Mouse (Mus musculus) layer of hippocampus, adult 9-11 months (tissue): ENCODE results near the gene Casp7.
"Not testable (repeated sequence)": the region's sequence is repeated elsewhere in the genome, so short reads cannot be mapped to it uniquely, and the experiment has no call there.

ENCODE experiments used
- DNase-seq: peaks from one replicate; pipeline ENCODE4 v3.0.0; 2022

Gene Casp7

DNA sequence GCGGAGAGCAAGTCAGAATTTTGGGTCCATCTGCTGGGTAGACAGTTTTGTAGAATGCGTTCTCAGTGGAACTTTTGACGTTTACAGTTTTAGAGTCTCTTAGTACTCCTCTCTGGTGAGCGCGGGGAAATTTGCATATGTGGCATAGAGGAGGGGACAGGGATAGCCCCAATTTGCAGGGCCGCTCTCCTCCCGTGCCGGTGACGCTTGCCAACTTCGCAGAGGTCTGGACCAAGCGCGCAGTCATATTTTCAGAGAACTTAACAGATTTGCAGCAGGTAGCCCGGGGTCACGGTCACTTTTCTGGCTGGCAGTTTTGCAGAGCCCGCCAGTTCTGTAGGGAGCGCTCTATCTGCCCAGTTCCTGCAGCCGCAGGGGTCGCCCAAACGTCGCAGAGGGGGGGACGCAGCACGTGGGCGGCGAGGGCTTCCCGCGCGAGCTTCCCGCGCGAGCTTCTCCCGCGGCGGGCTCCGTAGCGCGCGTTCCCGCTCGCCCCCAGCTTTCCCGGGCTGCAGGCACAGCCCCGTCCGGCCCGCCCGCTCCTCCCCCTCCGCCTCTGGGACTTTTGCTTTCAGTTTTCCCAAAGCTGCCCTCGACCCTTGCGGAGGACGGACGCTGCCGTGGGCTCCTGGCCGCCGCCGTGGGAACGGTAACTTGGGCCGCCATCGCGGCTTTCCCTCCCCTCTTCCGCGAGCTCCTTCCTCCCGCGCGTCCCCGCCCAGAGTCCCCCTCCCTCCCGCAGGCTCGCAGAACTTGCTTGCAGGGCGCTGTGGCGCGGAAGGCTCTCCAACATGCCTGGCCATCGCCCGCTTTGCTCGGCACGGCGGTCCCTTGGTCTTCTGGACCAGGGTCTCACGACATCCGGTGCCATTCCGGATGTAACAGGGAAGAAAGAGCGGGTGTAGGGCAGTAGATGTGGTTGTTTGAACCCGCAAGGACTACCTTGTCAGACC is at the start of gene Casp7:
Gene Casp7, plus strand, starts transcription at position 461 of the 953 bp plus-strand sequence.
- no peak for DNase-seq

DNA sequence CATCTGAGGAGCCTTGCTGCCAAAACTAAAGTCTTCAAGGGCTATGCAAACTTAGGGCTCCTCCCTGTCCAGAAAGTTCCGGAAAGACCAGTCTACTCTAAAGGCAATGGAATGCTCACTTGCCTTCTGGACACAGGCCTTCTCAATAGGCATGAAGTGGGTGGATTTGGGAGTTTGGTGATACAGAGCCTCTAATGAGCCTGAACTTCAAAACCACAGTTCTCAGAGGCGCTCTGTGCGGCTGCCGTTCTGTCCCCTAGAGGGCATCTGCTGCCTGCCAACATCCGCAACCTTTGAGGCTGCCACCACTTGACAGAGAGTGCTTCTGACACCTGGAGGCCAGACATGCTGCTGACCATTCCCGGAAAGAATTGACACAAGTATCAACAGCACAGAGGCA is 47.6 kb upstream of the Casp7 start:
- no peak for DNase-seq

DNA sequence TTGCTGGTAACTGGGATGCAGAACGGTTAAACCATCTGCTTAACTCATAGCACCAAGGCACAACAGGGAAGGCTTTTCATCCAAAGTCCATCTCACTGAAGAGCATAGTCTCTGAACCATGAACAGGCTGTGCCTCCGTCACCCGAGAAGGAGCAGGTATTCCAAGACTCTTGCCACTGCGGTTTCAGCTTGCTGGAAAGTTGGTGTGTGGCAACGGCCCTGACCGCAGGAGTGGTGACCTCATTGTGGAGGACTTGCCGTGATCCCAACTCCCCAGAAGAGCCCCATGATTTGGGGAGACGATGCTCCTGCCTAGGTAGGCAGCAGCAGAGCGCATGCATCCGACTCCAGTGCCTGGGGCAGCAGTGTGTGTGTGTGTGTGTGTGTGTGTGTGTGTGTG is 43.2 kb upstream of the Casp7 start:
- no peak for DNase-seq

DNA sequence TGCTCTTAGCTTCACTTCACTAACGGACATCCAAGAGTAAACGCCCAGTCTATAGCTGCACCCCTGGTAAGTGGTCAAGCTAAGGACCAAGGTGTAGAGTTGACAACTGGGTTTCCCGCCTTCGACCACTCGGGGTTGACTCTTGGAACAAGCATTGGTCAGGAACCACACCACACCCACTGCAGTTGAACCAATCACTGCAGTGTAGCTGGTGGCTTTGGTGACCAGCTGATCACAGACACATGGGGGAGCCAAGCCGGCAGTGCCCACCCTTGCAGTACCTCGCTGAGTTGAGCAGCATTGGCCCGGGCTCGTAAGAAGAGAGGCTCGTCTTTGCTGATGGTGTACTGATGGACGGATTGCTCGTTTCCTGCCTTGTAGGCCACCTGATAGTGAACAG is 41.7 kb upstream of the Casp7 start:
- no peak for DNase-seq

DNA sequence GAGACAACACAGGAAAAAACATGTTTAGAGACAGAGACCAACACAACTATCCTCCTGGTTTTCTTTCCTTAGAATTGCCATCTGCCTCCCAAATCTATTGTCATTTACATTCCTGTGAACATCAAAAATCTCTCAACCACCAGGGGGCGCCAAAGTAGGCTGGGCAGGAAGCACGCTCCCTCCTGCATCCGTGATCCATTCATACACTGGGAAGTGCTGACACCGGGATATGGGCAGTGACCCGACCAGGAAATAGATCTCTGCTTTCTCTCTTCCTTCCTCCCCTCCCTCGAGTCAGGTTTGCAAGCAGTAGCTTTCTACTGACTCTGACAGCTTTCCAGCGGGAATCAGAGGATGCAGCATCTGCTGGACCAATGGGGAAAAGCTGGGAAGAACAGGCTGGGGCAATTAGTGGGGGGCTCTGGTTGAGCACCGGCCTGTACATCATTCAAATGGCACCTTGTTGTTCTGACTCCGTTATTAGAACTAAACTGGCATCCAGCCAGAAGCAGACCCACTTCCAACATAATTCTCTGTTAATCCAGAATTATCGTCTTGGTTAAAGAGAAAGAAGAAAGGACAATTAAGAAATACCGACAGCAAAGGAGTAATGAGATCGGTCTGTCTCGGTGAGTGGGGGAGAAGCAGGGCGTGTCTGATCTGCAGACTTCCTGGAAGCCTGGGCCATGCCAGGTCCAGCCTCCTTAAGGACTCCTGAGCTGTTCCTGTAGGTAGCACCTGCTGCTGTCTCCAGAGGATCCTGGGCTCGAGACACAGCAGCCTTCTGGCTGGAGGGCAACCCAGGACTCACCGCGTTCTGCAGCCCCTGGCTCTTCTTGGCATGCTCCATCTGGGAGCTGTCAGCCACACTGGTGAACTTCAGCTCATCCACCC is 40.2 kb upstream of the Casp7 start:
- DNase-seq: no peak

DNA sequence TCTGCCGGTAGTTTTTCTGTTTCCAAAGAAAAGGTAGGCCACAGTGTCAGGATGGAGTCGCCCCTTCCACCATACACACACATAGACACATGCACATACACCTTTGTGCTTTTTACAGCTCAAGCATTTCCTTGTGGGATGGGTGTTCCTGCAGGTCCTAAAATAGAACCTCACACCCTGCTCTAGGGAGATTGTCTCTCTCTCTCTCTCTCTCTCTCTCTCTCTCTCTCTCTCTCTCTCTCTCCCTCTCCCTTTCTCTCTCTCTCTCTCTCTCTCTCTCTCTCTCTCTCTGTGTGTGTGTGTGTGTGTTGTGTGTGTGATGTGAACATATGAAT is 39.6 kb upstream of the Casp7 start:
- DNase-seq: not testable (repeated sequence)

DNA sequence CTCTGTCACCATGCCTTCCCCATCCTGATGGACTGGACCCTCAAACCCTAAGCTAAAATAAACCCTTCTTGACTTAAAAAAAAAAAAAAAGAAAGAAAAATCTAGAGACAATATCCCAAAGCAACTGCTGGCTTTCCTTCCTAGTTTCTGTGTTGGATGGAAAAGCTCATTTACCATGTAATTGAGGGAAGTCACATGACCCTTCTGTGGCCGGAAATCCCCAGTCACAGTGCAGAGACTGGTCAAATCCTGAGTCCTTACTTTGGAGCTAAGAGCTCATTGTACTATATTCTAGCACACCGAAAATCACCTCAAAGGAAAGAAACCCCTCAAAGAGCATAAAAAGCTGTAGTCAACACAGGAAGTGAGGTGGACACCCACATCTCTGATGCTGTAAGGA is 38.0 kb upstream of the Casp7 start:
- no peak for DNase-seq

DNA sequence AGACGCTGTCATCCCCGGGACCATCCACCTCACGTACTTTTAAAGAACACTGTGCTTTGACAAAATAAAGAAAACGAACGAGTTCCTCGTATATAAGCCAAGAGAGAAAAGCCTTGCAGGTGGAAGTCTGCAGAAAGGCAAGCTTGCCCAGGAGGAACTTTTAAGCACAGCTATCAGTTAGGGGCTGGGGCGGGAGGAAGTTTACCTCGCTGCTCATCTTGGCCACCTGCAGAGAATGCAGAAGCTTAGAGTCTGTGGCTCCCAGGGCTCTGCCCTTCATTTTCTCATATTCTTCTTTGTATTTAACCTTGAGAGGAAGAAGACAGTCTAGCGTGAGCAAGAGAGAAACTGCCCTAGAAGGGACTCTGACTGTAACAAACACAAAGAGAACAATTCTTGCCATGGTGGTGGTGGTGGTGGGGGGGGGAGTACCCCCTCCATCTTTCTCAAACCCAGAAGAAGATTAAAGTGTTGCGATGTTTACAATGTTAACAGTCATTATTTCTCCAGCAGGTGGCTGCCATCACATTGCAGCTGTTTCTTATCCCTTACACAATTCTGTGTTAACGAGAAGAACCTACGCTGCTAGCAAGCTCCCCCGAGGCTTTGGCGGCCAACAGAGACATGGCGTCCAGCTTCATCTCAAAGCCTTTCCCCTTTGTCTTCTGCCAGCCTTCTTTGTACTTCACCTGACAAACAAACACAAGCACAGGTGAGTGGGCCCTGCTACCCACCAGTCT is 33.0 kb upstream of the Casp7 start:
- no peak for DNase-seq

DNA sequence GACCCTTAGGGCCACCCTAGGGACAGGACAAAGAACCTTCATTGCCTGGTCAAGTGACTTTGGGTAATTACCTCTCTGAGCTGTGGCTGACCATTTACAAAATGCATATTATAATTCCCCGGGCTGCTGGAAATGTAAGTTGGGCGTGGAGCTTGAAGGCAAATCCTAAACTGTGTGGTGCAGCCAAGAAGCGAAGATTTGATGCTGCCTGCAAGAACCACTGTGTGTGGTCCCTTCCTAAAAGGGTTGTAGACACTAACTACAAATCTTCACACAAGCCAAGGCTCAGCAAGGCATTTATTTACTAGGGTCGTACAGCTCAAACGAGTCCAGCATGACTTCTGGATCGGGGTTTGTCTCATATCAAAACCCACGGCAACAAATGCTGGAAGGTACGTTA is 32.4 kb upstream of the Casp7 start:
- DNase-seq: no peak

DNA sequence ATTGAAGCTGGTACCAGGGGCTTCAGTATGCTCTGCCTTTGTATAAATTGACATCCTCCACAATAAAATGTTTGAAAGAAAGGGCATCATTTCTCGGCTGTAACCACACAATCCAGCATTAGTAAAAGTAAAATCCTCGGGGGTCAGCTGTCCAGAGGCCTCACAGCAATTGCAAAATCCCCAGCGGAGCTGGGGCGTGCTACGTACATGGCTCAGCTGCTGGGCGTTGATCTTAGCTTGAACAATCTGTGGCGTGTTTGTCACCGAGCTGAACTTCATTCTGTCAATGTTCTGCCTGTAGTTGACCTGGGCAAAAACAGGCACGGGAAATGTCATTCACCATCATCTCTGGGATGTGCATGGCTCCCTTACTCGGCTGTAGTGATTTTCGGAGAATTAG is 30.8 kb upstream of the Casp7 start:
- no peak for DNase-seq

DNA sequence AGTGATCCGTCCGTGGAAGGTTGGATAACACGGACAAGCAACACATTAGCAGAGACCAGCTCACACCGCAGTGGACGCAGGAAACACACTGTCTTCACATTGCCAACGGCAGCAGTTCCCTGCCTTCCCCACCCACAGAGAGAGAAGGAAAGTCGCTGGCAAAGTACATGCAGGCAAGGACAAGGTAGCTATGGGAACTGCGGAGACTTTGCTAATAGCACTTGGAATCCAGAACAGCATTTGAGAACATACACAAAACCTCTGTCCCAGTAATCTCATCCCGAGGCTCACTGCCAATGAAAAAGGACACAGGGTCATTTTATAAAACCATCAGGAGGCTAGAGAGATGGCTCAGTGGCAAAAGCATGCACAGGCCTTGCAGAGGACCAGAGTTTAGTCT is 30.3 kb upstream of the Casp7 start:
- no peak for DNase-seq

DNA sequence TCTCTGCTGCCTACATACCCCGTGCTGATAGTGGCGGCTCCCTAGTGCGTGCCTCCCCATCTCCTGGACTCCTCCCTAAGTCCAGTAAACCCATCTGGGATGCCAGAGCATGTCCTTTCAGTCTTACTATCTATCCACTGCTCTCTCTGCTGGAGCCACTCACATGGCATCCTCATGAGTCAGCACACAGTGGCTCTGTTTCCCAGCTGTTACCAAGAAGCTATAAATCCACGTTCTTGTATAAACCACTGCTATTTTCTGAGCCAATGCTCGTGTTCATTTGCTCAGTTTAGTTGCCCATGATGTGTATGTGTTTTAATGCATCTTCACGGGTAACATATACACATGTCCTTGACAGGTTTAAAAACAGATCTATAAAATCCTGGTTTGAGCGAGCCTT is 29.2 kb upstream of the Casp7 start:
- no peak for DNase-seq

DNA sequence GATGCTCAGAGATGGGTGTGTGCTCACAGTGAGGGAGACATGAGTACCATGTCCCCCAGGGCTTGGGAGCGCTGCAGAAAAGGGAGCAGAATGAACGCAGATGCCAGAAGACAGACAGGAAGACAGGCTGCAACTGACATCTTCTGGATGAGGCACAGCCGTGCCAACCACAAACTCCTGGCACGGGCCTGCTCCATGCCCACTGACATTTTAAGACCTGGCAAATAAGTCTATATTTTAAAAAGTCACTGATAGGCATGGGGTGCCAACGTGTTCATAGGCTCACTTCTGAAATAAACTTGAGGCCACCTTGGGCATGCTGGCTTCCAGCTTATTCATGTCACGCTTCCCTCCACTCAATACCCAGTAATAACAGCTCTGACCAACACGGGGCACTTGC is 28.0 kb upstream of the Casp7 start:
- no peak for DNase-seq

DNA sequence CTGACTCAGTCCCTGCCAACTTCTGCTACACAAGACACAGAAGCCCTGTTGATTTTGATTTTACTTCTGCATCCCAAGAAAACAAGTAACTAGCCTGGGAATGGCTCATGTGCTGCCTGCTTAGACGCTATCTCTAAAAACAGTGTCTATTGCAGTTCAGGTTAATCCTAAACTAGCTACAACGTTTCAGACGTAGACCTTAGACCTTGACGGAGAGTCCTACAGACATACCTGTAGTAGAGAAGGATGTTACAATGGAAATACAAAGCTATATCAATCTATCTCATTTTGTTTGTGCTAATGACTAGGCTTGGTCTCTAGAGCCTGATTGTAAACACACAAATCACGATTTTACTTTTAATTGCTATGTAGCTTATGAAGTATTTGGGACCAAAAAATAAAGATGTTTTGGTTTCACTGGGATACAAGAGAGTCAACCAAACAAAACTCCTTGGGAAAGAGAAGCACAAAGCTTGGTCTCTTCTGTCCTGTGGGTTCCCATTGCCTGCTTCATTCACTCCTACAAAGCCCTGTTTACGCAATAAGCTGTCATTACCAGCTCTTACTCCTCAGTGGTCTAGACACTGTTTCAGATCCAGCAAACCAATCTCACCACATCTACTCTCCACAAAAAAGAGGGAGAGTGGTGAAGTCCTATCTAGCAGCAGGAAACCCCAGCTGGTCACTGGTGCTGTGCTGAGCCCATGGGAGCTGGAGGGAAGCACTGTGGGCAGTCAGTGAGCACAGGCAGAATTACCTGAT is 26.4 kb upstream of the Casp7 start:
- no peak for DNase-seq

DNA sequence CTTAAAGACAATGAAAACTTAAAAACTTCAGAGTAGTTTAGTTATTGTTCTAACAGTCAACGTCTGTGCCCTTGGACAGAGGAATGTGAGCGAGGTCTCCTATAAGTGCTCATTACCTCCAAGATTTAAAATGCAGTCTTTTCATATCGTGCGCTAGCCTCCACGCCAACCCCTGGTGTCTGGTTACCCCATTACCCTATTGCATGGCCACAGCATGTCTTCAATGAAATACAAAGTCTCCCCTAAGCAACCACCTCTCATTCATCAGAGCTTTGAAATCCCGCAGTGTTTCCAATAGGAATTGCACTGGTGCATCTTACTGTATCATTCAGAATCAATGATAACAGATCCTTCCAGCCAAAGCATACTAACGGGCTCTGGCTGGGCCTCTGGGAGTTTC is 24.7 kb upstream of the Casp7 start:
- no peak for DNase-seq

DNA sequence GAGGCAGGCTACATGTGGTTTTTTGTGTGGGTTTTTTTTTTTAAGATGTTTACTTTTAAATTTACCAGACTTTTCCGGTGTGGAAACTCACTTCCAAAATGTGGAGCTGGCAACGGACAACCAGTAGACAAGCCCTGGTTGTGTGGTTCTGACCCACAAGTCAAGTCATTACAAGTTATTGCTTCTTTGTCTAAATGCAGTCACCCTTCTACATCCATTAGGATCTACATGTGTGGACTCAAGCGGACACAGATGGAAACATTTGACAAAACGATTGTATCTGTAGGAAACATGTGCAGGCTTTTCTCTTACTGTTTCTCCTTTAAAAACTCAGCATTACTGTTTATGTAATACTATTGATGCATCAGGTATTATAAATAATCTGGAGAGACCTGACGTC is 23.7 kb upstream of the Casp7 start:
- DNase-seq: no peak

DNA sequence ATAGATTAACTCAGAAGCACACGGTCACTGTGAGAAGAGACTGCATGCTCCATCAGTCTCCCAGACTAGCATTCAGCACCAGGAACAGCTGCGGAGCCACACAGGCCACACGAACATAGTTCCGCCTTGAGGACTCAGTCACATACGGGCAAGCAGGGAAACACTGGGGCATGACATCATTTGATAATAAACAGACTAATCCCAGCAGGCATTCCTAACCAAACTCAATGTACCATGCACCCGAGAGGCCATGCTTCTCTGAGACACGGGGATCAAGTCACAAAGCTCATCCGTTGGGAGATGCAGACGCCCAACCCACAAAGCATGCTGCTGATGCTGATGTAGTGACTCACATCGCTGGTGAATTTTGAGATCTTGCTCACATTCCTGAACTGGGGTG is 22.9 kb upstream of the Casp7 start:
- no peak for DNase-seq

DNA sequence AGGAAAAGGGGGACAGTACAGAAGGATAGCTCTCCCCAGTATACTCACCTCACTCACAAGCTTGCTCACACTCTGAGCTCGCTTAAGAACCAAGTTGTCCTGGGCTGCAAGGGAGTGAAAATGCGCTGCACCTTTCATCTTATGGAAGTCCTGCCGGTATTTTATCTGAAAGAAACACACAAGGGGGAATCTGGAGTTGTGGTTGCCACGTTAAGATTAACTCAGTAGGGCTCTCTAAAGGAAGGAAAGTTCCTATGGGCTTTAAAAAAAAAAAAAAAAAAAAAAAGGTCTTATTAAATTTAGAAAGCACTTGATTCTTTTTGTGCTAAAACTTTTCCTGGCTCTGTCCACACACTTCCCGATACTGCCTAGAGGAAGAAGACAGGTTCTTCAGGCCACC is 18.9 kb upstream of the Casp7 start:
- no peak for DNase-seq

DNA sequence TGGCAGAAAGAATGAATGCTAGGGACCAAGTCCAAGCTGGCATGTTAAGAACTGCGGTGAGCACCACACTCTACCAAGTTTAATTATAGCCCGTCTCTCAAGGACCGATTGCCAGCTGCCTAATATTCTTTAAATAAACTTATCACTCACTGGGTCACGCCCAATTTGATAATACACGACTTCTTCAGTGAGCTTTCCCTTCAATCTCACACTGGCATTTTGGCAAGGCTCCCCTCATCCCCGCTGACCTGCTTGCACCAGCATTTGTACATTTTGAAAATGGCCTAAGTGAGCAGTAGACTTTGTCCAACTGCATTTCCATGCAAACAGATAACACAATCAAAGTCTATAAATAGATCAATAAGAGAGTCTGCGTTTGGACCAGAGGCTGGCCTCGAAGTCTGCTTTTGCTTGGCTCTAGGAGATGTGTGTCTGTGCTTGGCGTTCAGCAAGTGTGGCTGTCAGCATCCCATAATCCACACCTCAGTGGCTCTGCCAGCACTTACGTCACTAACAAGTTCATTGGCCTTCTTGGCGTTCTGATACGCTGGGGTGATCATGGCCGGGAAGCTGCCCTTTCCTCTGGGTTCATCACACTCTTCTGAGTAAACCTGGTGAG is 18.3 kb upstream of the Casp7 start:
- no peak for DNase-seq

DNA sequence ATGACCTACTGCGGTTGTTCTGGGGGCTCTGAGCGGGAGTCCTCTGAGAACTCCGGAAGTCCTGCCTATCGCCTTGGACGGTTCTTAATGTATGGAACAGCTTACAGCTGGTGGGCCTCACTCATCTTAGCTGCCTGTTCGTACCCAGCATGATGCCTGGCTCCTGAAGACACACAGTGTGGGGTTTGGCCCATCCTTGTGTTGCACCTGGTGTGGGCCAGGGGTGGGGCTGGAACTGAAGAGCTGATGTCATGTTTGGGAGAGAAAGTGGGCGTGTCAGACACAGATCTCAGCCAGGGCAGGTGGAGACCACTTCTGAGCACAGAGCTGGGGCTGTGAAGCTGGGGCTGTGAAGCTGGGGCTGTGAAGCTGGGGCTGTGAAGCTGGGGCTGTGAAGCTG is 16.6 kb upstream of the Casp7 start:
- no peak for DNase-seq

DNA sequence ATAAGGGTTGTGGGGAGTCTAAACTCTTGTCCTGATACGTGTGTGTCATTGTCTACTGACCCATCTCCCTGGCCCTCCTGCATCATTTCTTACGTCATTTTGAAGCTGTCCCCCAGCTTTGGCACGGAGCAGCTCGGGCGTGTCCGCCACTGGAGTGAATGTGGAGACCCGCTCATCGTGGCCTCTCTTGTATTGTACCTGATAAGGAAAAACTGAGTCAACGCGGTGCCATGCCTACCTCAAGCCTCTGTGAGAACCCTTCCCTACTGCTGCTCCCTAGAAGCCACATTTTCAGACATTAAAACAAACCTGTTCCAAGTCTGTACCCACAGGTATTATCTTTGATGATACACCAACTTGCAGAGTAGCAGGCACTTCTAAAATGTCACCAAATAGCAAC is 15.5 kb upstream of the Casp7 start:
- DNase-seq: no peak

DNA sequence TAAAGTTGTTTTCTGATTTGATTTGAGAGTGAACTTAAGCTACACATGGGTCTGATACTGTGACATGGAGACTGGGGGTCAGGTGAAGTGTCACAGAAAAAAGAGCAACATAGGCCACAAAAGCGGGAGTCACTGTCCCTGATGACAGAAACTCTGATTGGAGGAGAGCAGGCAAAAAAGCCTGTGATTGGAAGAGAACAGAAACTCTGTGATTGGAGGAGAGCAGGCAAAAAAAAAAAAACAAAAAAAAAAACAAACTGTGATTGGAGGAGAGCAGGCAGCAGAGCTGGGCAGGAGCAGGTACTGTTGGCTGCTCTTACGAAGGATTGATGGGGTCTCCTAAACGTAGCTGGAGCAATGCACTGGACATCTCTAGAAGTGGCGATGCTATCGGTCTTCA is 11.4 kb upstream of the Casp7 start:
- no peak for DNase-seq
